Mouse (Mus musculus) heart, embryonic 13.5 days (tissue): Measurements from ENCODE around the gene Spz1. TPM values are rescaled to one million over a fixed set of nuclear protein-coding genes. Genes with fewer than 3 reads are reported as not detected.

Experiments
- ATAC-seq: fragments of 200-750 bp; cut with Nextera tagmentation; 2 replicates; pipeline ENCODE4 v1.8.0; 2017; ENCODE audit warnings: moderate TSS enrichment; ENCODE audit not compliant: insufficient number of reproducible peaks, low FRiP score, low TSS enrichment; ENCODE audit errors: extremely low read depth
- H3K27ac ChIP-seq: fragments of 300-500 bp; sonication (generic); replicated peaks from 2 replicates; pipeline ENCODE4 v1.5.1; 2015; ENCODE audit warnings: moderate library complexity, mild to moderate bottlenecking, inconsistent platforms
- H3K27me3 ChIP-seq: fragments of 300-500 bp; sonication (generic); replicated peaks from 2 replicates; pipeline ENCODE4 v1.6.1; 2015; ENCODE audit warnings: mild to moderate bottlenecking, inconsistent platforms
- H3K36me3 ChIP-seq: fragments of 300-500 bp; sonication (generic); 2 replicates; pipeline ENCODE4 v1.6.1; 2015; ENCODE audit warnings: mild to moderate bottlenecking, inconsistent platforms
- H3K4me1 ChIP-seq: fragments of 300-500 bp; sonication (generic); 2 replicates; pipeline ENCODE4 v1.6.1; 2015; ENCODE audit warnings: inconsistent platforms
- H3K4me2 ChIP-seq: fragments of 300-500 bp; sonication (generic); 2 replicates; pipeline ENCODE4 v1.6.1; 2015; ENCODE audit warnings: inconsistent platforms, mild to moderate bottlenecking, moderate library complexity
- H3K4me3 ChIP-seq: fragments of 300-500 bp; sonication (generic); 2 replicates; pipeline ENCODE4 v1.5.1; 2015; ENCODE audit warnings: moderate library complexity, mild to moderate bottlenecking, inconsistent platforms
- H3K9ac ChIP-seq: fragments of 300-500 bp; sonication (generic); 2 replicates; pipeline ENCODE4 v1.6.1; 2015; ENCODE audit warnings: inconsistent platforms, mild to moderate bottlenecking, moderate library complexity
- H3K9me3 ChIP-seq: fragments of 300-500 bp; sonication (generic); 2 replicates; pipeline ENCODE4 v1.6.1; 2016; ENCODE audit warnings: inconsistent platforms
- WGBS: fragments of 180-500 bp; shearing (Covaris S2); methylation state at CpG from one replicate; pipeline ENCODE4 v1.1.7; 2015; ENCODE audit warnings: mixed read lengths; 5-methylcytosine and 5-hydroxymethylcytosine counted together
- polyA plus RNA-seq: library from polyadenylated mRNA; unstranded; fragments of >200 nt; fragmentation: Nextera tagmentation; extraction: Ambion mirVana; gene quantifications from 2 replicates; pipeline ENCODE4 v1.2.1, GENCODE M21; 2015

The Spz1 gene
- polyA plus RNA-seq, 1 experiment from 2014 or later: not detected

GRCm38 (mm10) chr13:92594481-92594880 is 18.5 kb upstream of the Spz1 start:
- no peak for ATAC-seq
- Histone ChIP-seq H3K4me1 (peaks cover 34% of the 10 kb centered on the region), H3K4me2 (no peak overlapping the region), H3K27me3 (no peaks in the 10 kb centered on the region), H3K9ac (no peak overlapping the region), H3K36me3 (no peaks in the 10 kb centered on the region), H3K4me3 (no peak overlapping the region), H3K27ac (peak overlapping the region; percentile 60; the same call in 1 of the 2 replicates), H3K9me3 (no peaks in the 10 kb centered on the region)
- 70% methylated on average over 6 of the region's 6 CpGs for WGBS

DNA sequence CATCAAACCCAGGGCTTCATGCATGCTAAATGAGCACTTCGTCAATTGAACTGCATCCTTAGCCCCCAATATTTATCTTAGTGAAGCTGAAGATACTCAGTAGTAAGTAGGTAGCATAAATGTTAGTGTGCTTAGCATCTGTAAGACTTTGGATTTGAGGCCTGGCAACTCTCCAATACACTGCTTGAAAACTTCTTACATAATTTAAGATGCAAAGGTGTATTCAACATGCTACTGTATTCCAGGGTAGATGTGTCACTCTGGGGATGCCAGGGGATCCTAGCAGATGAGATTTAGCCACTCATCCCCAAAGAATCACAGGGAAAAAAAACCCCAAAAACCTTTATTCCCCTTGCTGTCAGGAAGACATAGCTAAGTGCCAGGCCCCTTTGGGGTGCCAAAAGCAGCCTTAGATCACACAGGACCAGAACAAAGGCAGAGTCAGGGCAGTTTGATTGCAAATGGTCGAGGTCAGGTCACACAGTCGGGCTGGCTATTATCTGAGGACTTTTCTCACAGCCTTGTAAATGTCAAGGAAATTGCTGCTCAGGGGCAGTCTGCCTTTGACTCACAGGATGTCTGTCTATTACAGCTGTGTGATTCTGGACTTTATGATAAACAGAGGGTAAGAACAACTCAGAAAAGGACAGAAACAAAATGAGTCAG is 17.9 kb upstream of the Spz1 start:
- Histone ChIP-seq H3K9ac (no peak overlapping the region), H3K27me3 (no peaks in the 10 kb centered on the region), H3K4me3 (no peak overlapping the region), H3K36me3 (no peaks in the 10 kb centered on the region), H3K9me3 (no peaks in the 10 kb centered on the region), H3K4me2 (no peak overlapping the region), H3K27ac (peak overlapping the region; percentile 60), H3K4me1 (peaks cover 41% of the 10 kb centered on the region)
- peak; percentile 58; the same call in 1 of the 2 replicates for ATAC-seq
- WGBS: 23% methylated on average over 3 of the region's 3 CpGs

DNA sequence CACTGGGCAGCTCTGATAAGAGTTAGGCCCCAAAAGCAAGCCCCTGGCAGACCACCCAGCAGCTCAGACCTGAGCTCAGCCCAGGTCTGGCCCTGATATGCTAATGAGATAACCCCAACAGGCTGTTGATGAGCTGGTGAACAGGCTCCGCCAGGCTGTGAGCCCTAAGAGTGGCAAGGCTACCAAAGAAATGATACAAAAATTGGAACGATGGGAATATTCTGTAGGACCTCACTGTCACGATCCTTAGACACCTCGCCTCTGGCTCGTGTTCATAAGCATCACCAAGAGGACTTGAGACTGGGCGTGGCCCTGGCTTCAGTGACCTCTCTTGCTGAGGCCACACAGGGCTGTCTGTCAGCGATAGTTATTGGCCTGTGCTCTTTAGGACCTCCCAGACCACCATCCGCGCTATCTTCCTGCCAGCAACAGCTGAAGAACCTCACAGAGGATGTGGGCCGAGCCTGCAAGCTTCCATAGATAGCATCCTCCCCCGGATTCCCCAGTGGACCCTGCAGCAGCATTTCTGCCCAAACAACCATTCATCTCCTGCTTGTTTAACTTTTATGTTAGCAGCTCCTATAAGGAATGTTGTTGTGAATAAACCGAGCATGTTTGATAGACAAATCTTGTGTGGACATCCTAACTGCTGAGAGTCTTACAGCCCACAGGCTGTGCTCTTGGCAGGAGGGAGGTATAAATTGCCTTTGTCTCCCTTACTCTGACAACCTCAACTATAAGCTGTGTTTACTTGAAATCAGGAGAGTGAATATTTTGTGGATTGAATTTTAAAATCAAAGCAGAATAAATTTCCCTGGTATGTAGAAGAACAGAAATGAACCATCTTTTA is 17.0 kb upstream of the Spz1 start:
- no peak overlapping the region for H3K9ac ChIP-seq
- peaks cover 44% of the 10 kb centered on the region for H3K4me1 ChIP-seq
- H3K4me2 ChIP-seq: peak overlapping the region; percentile 38
- no peaks in the 10 kb centered on the region for H3K9me3 ChIP-seq
- ATAC-seq: no peak
- 9% methylated on average over 12 of the region's 12 CpGs for WGBS
- peak overlapping the region; percentile 60 for H3K27ac ChIP-seq
- H3K27me3 ChIP-seq: no peaks in the 10 kb centered on the region
- no peak overlapping the region for H3K4me3 ChIP-seq
- no peaks in the 10 kb centered on the region for H3K36me3 ChIP-seq

DNA sequence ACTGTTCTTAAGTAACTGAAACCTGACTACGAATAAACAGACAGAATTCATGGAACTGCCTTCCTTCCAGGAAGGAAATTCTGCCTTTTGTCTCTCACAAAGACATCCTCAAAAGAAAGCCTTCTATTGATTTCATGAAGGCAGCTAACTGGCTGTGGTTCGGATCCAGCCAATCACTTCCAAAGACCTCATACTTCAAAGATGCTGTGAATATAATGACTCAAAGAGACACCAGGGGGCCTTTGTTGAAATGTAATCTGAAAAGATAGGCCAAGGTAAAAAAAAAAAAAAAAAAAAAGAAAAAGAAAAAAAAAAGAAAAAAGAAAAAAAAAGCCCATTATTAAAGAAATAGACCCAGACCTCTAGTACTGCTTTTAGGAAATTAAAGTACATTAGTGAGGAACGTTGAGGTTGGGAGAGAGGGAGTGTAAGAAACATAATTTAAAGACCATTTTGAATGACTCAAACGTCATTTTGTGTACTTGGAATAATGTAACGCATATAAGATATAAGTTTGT is 16.4 kb upstream of the Spz1 start:
- H3K4me2 ChIP-seq: peak overlapping the region; percentile 38
- peak overlapping the region; percentile 60; the same call in 1 of the 2 replicates for H3K27ac ChIP-seq
- peaks cover 44% of the 10 kb centered on the region for H3K4me1 ChIP-seq
- H3K9me3 ChIP-seq: no peaks in the 10 kb centered on the region
- no peak overlapping the region for H3K4me3 ChIP-seq
- H3K36me3 ChIP-seq: no peaks in the 10 kb centered on the region
- 51% methylated on average over 5 of the region's 5 CpGs for WGBS
- H3K27me3 ChIP-seq: no peaks in the 10 kb centered on the region
- H3K9ac ChIP-seq: no peak overlapping the region
- ATAC-seq: no peak

GRCm38 (mm10) chr13:92591225-92591624 is 15.3 kb upstream of the Spz1 start:
- no peak for ATAC-seq
- 62% methylated on average over 3 of the region's 3 CpGs for WGBS
- no peak overlapping the region for H3K9ac ChIP-seq
- H3K9me3 ChIP-seq: no peaks in the 10 kb centered on the region
- no peaks in the 10 kb centered on the region for H3K27me3 ChIP-seq
- no peaks in the 10 kb centered on the region for H3K36me3 ChIP-seq
- H3K4me1 ChIP-seq: peaks cover 44% of the 10 kb centered on the region
- no peak overlapping the region for H3K4me3 ChIP-seq
- H3K4me2 ChIP-seq: no peak overlapping the region
- no peak overlapping the region for H3K27ac ChIP-seq

DNA sequence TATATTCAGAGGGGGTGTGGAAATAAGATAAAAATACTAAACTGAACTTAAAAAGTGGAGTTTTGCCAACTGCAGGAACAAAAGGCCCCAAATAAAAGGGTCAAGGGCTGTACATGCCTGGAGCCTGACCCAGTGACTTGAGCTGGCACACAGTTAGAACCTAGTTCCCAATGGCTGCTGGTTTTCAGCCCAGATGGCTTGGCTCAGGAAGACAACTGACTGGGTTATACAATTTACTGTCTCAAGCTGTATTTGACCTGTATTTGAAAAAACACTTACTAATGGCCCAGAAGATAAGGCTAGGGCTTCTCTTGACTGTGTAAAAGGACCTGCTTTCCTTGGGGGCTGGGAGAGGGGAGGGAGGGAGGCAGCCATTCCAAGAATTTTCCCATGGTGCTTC is 13.3 kb upstream of the Spz1 start:
- H3K9ac ChIP-seq: no peak overlapping the region
- no peak overlapping the region for H3K4me3 ChIP-seq
- H3K9me3 ChIP-seq: no peaks in the 10 kb centered on the region
- no peak for ATAC-seq
- no peak overlapping the region for H3K4me2 ChIP-seq
- H3K27ac ChIP-seq: no peak overlapping the region
- no peaks in the 10 kb centered on the region for H3K27me3 ChIP-seq
- no peaks in the 10 kb centered on the region for H3K36me3 ChIP-seq
- H3K4me1 ChIP-seq: peaks cover 32% of the 10 kb centered on the region

- H3K27me3 ChIP-seq: no peaks in the 10 kb centered on the region
Measured at GRCm38 (mm10) chr13:92588704-92589103, 12.7 kb upstream of the Spz1 start.

GRCm38 (mm10) chr13:92584094-92584717 is 8.2 kb upstream of the Spz1 start:
- no peak for ATAC-seq
- Histone ChIP-seq H3K9ac (no peak overlapping the region), H3K4me1 (peaks cover 25% of the 10 kb centered on the region), H3K27ac (peak overlapping the region; percentile 48; the same call in 1 of the 2 replicates), H3K4me3 (no peak overlapping the region), H3K27me3 (no peaks in the 10 kb centered on the region), H3K36me3 (no peaks in the 10 kb centered on the region), H3K9me3 (no peaks in the 10 kb centered on the region), H3K4me2 (no peak overlapping the region)
- 54% methylated on average over 8 of the region's 8 CpGs for WGBS

More at GRCm38 (mm10) chr13:92588704-92589103, 12.7 kb upstream of the Spz1 start:
- Histone ChIP-seq H3K9me3 (no peaks in the 10 kb centered on the region), H3K9ac (no peak overlapping the region), H3K27ac (no peak overlapping the region), H3K36me3 (no peaks in the 10 kb centered on the region), H3K4me1 (peaks cover 28% of the 10 kb centered on the region), H3K4me2 (no peak overlapping the region), H3K4me3 (no peak overlapping the region)
- 55% methylated on average over 3 of the region's 3 CpGs for WGBS
- ATAC-seq: no peak

- Histone ChIP-seq H3K36me3 (no peaks in the 10 kb centered on the region), H3K9me3 (no peaks in the 10 kb centered on the region), H3K4me1 (peaks cover 18% of the 10 kb centered on the region), H3K4me2 (peak overlapping the region; percentile 20; the same call in 1 of the 2 replicates), H3K27me3 (no peaks in the 10 kb centered on the region), H3K9ac (no peak overlapping the region), H3K27ac (0 out of 2 replicates have a peak overlapping the region, but pooled peaks have one; percentile 9), H3K4me3 (no peak overlapping the region)
- 25% methylated on average over 10 of the region's 10 CpGs for WGBS
- no peak for ATAC-seq
Measured at GRCm38 (mm10) chr13:92580220-92581043, 4.5 kb upstream of the Spz1 start.

DNA sequence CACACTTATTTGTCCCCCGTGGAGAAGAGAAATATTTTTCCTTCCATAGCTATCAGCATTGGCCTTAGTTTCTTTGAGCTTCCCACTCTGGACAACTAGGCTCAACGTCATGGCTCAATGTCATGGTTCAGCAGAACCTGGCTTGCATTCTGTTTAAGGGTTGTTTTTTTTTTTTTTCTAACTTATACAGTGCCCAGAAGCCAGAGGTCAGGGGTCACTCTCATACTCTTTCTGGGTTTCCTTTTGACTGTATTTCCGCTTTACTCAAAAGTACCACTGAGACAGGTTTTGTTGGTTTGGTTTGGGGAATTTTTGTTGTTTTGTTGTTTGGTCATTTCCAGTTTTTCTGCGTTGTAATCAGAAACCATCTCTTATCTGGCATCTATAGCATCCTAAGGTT is 2.2 kb upstream of the Spz1 start:
- H3K4me1 ChIP-seq: peaks cover 7% of the 10 kb centered on the region
- H3K27me3 ChIP-seq: no peaks in the 10 kb centered on the region
- no peaks in the 10 kb centered on the region for H3K9me3 ChIP-seq
- H3K9ac ChIP-seq: no peak overlapping the region
- H3K36me3 ChIP-seq: no peaks in the 10 kb centered on the region
- ATAC-seq: no peak
- WGBS: 70% methylated on average over 4 of the region's 4 CpGs
- no peak overlapping the region for H3K4me2 ChIP-seq
- H3K4me3 ChIP-seq: no peak overlapping the region
- no peak overlapping the region for H3K27ac ChIP-seq
